Mouse (Mus musculus) megakaryocyte, embryonic 14.5 days (primary cell): ENCODE data around the gene Apoc4.

Experiments used
- FLI1 ChIP-seq: IDR thresholded peaks from 2 replicates; pipeline ENCODE4 v1.6.1; 2012; ENCODE audit warnings: low read length, inconsistent platforms, mixed read lengths
- GATA1 ChIP-seq: IDR thresholded peaks from 3 replicates; pipeline ENCODE4 v1.6.1; 2012; ENCODE audit warnings: mixed read lengths, low read length, inconsistent platforms, borderline replicate concordance

- TF ChIP-seq FLI1 (no peak), GATA1 (no peak)
Observed at GRCm38 (mm10) chr7:19691873-19692865, 10.9 kb upstream of the Apoc4 start, which contains the start of gene Apoc1.
